Mouse (Mus musculus) layer of hippocampus, adult 2 months (tissue): ENCODE data around the gene B4galt2. TPM values are rescaled to one million over a fixed set of nuclear protein-coding genes. Genes with fewer than 3 reads are reported as not detected.
A peak's percentile ranks its signal among the peaks of the same experiment; 100 is the strongest.

ENCODE experiments used
- DNase-seq, 2 experiments: peaks; one replicate each; pipeline ENCODE4 v3.0.0; 2022; ENCODE audit warnings: low spot score in 2 of 2
- H3K27ac ChIP-seq: fragments of 200-600 bp; 2 replicates; pipeline ENCODE4 v1.8.1; 2022
- H3K4me3 ChIP-seq: fragments of 200-600 bp; 2 replicates; pipeline ENCODE4 v1.8.1; 2022; ENCODE audit warnings: mild to moderate bottlenecking
- CTCF ChIP-seq: fragments of 200-600 bp; conservative IDR thresholded peaks from 2 replicates; pipeline ENCODE4 v1.8.1; 2022; ENCODE audit warnings: antibody characterized with exemption, mild to moderate bottlenecking, moderate library complexity
- total RNA-seq, 2 experiments: library from RNA; stranded (reverse); gene quantifications; 2 replicates each; pipeline ENCODE4 v1.2.3; 2021

B4galt2 gene
- total RNA-seq, 2 experiments from 2014 or later = 58.6 to 61.3 TPM

- DNase-seq = no peak
- no peak for TF ChIP-seq CTCF
- no peak overlapping the region for H3K4me3 ChIP-seq
- no peak overlapping the region for H3K27ac ChIP-seq
Measured at GRCm38 (mm10) chr4:117878301-117878700, 5.0 kb downstream of the B4galt2 start.

GRCm38 (mm10) chr4:117873615-117874014 lies 9.7 kb downstream of the B4galt2 start:
- Histone ChIP-seq H3K4me3 (no peak overlapping the region), H3K27ac (no peak overlapping the region)
- TF ChIP-seq CTCF = no peak
- no peak for DNase-seq

- no peak for TF ChIP-seq CTCF
- Histone ChIP-seq H3K27ac (no peak within 1 kb of the TSS), H3K4me3 (no peak within 1 kb of the TSS)
- DNase-seq = no peak
Measured at GRCm38 (mm10) chr4:117872471-117872886, 10.8 kb downstream of the B4galt2 start, which contains the start of gene Ccdc24. TSS of gene Ccdc24 (minus strand) at chr4:117872557.

DNA sequence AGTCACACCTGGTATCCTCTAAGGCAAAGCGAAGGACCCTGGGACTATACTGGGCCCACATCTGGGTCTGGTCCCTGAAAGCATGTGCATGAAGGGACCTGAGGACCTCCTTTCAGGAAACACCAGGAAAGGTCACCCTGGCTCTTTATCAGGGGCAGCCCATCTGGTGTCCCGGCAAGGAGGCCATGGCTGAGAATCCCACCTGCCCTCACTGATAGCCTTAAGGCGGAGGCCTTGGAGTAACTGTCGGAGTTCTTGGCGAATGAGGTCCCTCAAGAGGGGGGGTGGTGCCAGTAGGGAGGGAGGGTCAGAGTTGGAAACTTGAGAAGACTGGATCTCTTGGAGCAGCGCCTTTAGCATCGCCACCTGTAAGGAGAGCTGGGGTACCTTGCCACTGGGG lies 11.5 kb downstream of the B4galt2 start:
- no peak for TF ChIP-seq CTCF
- DNase-seq = no peak
- Histone ChIP-seq H3K27ac (no peak overlapping the region), H3K4me3 (no peak overlapping the region)

- no peak for TF ChIP-seq CTCF
- Histone ChIP-seq H3K4me3 (no peak overlapping the region), H3K27ac (no peak overlapping the region)
- DNase-seq = no peak
Measured at GRCm38 (mm10) chr4:117870437-117870836, 12.8 kb downstream of the B4galt2 start.

- Histone ChIP-seq H3K27ac (no peak overlapping the region), H3K4me3 (no peak overlapping the region)
- DNase-seq = no peak
- no peak for TF ChIP-seq CTCF
Measured at GRCm38 (mm10) chr4:117869317-117869716, 14.0 kb downstream of the B4galt2 start.

DNA sequence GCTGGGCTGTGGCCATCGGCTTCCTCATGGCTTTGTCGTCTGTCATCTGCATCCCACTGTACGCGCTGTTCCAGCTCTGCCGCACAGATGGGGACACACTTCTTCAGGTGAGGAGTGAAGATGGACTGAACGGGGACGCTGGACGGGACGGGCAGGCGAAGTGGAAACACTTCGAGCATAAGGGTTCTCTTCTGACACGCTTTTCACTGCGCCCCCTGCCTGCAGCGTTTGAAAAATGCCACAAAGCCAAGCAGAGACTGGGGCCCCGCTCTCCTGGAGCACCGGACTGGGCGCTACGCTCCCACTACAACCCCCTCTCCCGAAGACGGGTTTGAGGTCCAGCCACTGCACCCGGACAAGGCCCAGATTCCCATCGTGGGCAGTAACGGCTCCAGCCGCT lies 15.5 kb downstream of the B4galt2 start:
- H3K27ac ChIP-seq = no peak overlapping the region
- TF ChIP-seq CTCF = peak; percentile 86
- DNase-seq = peak in 1 of 2 experiments; percentile 56
- H3K4me3 ChIP-seq = no peak overlapping the region

DNA sequence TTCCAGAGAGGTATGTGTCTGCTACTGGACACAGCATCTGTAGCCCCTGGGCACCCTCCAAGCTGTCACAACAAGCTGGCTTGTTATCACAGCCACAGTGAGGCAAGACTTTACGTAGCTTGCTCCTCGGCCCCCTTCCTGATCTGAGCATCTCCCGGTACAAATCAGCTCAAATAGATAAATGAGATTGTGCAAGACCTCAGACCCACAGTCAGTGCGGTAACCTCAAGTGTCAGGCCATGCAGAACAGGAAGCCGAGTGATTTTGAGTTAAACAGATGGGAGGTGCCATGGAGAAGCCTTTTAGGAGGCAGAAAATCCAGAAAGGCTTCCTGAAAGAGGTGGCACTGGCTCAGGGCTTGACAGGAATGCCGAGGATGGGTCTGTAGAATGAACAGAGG lies 16.3 kb downstream of the B4galt2 start:
- no peak for DNase-seq
- TF ChIP-seq CTCF = no peak

DNA sequence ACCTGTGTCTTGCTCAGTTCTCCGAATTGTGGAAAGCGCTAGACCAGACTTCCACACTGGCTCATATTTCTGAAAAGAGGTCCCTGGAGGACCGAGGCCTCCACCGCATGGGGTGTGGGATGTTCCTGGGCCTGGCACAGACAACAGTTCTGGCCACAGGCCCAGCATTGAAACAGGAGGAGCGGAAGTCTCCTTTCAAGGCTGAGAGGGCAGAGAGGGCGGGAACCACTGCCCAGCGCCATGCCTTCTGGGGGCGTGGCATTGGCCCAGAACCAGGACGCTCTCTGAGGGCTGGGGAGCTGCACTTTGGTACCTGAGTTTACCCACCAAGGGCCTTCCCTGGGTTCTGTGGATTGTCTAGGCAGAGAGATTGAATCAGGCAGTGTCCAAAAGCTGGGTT lies 17.2 kb downstream of the B4galt2 start:
- Histone ChIP-seq H3K27ac (no peak overlapping the region), H3K4me3 (no peak overlapping the region)
- TF ChIP-seq CTCF = no peak
- no peak for DNase-seq

More for the DNA sequence above, 16.3 kb downstream of the B4galt2 start:
- Histone ChIP-seq H3K27ac (no peak overlapping the region), H3K4me3 (no peak overlapping the region)

DNA sequence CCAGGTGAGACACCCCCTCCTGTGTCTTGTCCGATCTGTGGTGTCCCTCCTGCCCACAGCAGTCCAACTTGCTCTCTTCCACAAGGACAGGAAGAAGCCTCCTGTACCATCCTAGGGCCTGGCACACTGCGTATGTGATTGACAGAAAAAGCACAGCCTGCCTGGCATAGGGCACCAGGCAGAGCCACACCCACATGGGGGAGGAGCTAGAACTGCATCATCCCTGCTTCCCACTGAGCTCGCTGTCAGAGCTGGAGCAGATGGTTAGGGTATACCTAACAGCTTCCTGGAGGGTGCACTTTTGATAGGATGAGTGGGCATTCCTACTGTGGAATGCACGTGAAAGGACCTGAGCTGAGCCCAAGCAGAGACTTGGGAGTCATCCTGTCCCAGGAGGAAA lies 20.5 kb downstream of the B4galt2 start:
- TF ChIP-seq CTCF = no peak
- Histone ChIP-seq H3K4me3 (no peak overlapping the region), H3K27ac (no peak overlapping the region)
- peak; percentile 71 to 74 for DNase-seq

GRCm38 (mm10) chr4:117860570-117860969 lies 22.7 kb downstream of the B4galt2 start:
- no peak for DNase-seq

DNA sequence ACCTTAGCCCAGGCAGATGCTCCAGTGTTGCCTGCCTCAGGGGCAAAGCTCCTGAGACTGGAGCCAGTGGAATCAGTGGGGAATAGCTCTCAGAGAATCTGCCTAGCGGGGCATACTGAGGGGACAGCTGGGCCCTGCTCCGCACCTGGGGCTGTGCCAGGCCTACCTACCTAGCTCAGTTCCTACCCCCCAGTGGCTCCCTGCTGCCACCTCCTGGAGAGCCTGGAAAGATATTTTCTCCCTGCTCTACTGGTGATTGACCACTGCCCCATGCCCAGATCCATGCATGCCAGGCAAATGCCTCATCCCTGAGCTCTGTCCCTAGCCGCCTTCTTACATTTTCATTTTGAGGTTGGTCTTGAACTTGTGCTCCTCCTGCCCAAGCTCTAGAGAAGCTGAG lies 24.5 kb downstream of the B4galt2 start:
- H3K27ac ChIP-seq = peak overlapping the region; percentile 36; the same call in 1 of the 2 replicates

More at GRCm38 (mm10) chr4:117860570-117860969, 22.7 kb downstream of the B4galt2 start:
- H3K4me3 ChIP-seq = no peak overlapping the region
- no peak for TF ChIP-seq CTCF
- peak overlapping the region; percentile 36; the same call in 1 of the 2 replicates for H3K27ac ChIP-seq

DNA sequence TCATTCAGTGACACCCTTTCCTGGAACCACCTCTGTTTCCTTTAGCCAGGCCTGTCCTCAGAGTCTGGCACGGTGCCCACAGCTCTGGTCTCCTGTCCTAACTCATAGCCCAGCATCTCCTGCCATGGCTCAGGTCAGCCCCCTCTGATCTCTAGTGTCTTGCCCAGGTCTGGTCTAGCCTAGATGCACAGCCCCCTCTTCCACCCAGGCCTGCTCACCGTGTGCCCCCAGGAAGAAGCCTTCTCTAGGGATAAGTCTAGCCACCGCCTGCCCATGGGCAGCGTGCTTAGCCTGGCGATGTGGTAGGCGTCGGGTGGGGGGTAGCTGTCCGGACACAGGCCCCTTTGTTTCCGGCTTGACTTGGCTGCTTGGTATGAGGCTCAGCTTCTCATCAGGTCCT lies 28.1 kb downstream of the B4galt2 start:
- no peak for TF ChIP-seq CTCF
- Histone ChIP-seq H3K27ac (peak overlapping the region; percentile 75), H3K4me3 (no peak overlapping the region)
- peak; percentile 46 to 47 for DNase-seq

More for the DNA sequence above, 24.5 kb downstream of the B4galt2 start:
- DNase-seq = peak; percentile 65 to 82
- no peak overlapping the region for H3K4me3 ChIP-seq
- TF ChIP-seq CTCF = peak; percentile 84

DNA sequence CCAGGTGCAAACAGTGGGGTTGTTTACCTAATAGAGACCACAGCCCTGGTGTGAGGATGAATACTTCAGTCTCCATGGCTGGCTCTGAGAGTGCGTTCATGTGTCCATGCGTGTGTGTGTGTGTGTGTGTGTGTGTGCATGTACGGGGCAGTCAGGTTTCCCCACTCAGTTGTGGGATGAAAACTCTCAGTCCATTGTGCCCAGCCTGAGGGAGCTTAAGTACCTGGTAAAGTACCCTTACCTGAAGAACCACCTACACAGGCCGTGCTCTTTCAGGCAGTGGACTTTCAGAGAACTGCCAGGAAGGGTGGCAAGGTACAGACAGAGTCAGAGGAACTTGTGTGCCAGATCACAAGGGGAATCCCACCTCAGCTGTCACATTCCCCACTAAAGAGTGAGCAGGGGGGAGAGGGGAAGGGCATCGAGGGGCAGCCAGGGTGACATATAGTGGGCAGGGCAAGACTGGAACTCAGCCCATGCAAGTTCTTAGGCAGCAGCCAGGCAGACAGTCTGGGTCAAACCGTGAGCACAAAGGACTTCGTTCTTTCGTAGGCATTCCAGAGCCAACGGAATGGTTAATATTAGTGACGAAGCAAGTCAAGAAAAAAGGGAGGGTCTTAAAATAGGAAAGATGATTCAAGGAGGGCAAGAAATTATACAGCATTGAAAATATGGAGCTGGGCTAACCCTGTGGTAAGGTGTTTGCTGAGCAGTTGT lies 31.0 kb downstream of the B4galt2 start:
- Histone ChIP-seq H3K4me3 (no peak overlapping the region), H3K27ac (peak overlapping the region; percentile 75; the same call in 1 of the 2 replicates)
- TF ChIP-seq CTCF = no peak
- DNase-seq = no peak
